Mouse (Mus musculus): ENCODE data around the gene Spg21.
A peak's percentile ranks its signal among the peaks of the same experiment; 100 is the strongest.

The Spg21 gene

GRCm38 (mm10) chr9:65479158-65479557, 18.4 kb downstream of the Spg21 start:
- DNase-seq (ENCODE audit: low spot score in 2 of 2): no peak

- DNase-seq (ENCODE audit: low spot score in 2 of 2): no peak
These were observed 19.3 kb downstream of the Spg21 start for GRCm38 (mm10) chr9:65480071-65480470.

GRCm38 (mm10) chr9:65491476-65491875, 30.7 kb downstream of the Spg21 start:
- no peak for DNase-seq (ENCODE audit: low spot score in 2 of 2)

DNA sequence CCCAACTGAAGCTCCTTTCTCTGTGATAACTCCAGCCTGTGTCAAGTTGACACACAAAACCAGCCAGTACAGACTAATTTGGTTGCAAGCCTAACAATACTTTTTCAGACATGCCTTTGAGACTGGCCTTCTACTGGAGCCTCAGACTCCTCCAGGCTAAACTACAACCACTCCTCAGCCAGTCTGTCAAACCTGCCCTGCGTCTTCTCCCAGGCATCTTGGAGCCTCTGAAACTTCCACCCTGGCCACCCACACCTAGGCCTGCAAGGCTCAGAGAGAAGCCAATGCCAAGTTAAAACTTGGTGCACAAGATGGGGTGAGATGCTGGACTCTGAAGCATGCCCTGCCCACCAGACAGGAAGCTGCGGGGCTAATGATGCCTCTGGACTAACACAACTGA, 31.6 kb downstream of the Spg21 start:
- DNase-seq (ENCODE audit: low spot score in 2 of 2): no peak

DNA sequence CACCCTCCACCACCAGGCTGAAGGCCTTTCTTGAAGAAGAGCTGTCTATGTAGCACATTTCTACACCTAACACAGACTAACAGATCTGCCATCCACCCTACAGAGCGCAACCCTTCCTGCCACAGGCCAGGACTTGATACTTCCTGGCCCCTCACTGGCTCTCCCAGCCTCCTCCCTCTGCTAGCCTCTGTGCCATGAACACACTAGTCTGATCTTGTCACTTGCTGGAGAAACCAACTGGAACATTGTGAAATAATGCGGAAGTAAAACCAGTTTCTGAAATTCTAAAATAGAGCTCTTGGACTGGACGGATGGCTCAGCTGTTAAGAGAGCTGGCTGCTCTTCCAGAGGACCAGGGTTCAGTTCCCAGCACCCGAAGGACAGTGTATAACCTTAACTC, 32.1 kb downstream of the Spg21 start:
- no peak for DNase-seq (ENCODE audit: low spot score in 2 of 2)

DNA sequence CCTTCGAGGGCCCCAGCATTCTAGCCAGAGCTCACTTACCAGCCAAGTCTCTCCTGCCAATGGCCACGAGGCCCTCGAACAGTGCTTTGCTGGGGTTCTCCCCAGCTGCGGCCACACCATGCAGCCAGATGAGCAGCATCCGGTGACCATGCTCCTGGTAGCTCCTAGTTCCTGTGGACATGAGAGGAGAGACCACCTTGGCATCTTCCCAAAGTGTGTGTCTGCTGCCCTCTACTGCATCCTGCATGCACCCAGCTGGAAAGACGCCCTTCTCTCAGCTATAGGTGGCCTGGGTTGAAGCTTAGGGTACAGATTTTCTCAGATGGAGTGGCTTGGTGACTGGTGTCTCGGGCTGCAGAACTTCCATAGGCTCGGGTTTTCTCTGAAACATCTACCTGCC, 41.4 kb downstream of the Spg21 start:
- no peak for DNase-seq (ENCODE audit: low spot score in 2 of 2)

DNA sequence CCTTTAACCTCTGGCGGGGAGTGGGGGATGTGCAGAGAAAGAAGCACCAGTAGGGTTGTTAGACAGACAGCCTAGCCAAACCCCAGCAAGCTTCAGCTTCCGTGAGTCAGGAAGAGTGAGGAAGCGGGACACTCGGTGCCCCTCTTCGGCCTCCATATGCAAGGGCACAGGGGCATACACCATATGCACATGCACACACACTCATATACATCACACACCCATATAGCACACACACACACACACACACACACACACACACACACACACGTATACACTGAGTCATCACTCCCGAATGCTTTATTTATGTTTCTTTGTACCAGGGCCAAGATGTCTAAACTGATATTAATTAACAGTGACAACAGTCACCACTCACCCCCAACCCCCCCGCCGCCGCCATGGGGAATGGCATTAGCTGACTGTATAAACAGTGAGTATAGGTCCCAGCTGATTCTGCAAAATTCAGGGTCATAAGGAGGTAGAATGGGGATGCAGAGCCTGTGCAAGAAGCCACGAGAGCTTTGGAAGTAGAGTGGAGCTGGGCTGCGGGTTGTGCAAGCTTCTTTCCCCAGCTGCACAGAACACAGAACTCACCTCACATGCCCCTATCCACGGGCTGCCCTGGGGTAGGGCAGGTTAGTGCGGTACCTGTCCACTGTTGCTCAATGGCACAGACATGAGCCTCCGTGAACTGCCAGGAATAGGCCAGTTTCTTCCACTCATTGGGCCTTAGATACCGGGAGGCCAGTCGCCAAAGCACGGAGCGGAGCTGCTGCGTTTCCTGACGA, 42.2 kb downstream of the Spg21 start:
- DNase-seq (ENCODE audit: low spot score in 2 of 2): no peak

DNA sequence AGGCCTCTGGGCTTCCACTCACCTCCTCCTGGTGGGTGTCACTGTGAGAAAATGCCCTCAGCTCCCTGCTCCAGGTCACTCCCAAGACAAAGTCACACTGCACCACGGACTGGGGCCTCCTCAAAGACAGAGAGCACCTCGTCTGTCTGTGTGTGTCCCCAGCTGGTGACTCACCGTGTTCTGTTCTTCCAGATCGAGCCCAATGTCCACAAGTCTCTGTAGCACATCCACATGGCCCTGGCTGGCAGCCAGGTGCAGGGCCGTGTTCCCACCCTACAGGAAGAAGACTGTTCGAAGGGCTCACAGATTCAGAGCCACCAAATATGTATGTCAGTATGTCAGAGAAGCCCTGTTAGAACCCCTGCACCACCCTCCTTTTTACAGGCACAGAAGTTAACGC, 47.7 kb downstream of the Spg21 start:
- no peak for DNase-seq (ENCODE audit: low spot score in 2 of 2)

GRCm38 (mm10) chr9:65512520-65512919, 51.8 kb downstream of the Spg21 start:
- no peak for DNase-seq (ENCODE audit: low spot score in 2 of 2)

- DNase-seq (ENCODE audit: low spot score in 2 of 2): no peak
These were observed 53.7 kb downstream of the Spg21 start for GRCm38 (mm10) chr9:65514431-65514830.

GRCm38 (mm10) chr9:65514851-65515261, 54.1 kb downstream of the Spg21 start:
- no peak for DNase-seq (ENCODE audit: low spot score in 2 of 2)

DNA sequence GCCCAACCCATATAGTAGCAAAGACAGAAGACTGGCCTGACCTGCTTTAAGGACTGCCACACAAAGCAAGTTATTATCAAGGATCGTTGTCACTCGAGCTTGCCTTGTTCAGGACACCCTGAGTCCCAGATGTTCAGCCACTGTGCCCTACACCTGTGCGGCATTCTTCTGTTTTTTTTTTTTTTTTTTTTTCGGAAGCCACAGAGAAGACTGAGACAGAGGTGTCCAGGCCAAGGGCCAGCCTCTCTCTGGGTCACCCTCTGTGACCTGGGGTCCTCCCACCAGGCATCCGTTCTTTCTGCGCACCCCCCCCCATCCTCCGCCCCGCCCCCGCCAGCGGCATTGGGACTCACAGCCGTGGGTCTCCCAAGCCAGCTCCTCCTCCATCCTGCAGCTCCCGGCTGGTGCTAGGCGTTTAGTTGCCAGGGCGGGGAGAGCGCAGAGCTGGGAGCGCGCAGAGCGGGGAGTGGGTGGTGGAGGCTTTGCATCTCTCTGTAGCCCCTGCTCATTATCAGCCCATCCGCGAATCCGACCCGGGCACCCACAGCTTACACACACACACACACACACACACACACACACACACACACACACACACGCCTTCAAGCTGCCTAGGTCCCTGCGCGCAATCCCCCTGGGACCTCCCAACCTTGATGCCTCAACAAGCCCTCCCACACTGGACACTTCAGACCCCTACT, 59.2 kb downstream of the Spg21 start, which contains the start of gene Ankdd1a:
Gene Ankdd1a, minus strand, starts transcription at position 387 of the 698 bp plus-strand sequence.
- no peak for DNase-seq (ENCODE audit: low spot score in 2 of 2)

- no peak for DNase-seq (ENCODE audit: low spot score in 2 of 2)
These were observed 59.7 kb downstream of the Spg21 start for GRCm38 (mm10) chr9:65520505-65520876.

- peak; percentile 81 to 90 for DNase-seq (ENCODE audit: low spot score in 2 of 2)
These were observed 63.0 kb downstream of the Spg21 start for GRCm38 (mm10) chr9:65523611-65524364.

- no peak for DNase-seq (ENCODE audit: low spot score in 2 of 2)
These were observed 64.9 kb downstream of the Spg21 start for GRCm38 (mm10) chr9:65525445-65526195.

DNA sequence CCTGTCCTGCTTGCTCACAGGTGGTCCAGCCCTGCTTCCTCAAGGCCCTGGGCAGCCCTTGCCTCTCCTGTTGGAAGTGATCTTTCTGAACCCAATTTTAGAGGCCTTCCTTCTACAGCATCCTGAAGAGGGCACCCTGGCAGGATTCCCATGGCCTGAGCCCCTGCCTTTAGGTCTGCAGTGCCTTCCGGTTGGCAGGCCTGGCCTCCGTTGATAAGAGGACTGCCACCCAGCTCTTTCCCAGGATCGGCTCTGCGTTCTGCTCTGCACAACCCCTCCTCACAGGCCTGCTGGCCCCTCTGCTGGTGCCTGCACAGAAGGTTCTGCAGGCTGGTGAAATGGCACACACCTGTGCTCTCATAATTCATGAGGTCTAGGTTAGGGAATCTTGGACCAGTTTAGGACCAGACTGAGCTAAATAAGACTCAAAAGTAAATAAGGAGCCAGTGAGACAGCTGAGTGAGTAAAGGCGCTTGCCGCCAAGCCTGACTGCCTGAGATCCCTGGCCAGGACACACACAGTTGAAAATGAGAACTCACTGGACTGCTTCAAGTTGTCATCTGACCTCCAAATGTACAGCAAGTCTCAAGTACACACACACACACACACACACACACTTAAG, 67.8 kb downstream of the Spg21 start:
- DNase-seq (ENCODE audit: low spot score in 2 of 2): peak; percentile 76 to 78

DNA sequence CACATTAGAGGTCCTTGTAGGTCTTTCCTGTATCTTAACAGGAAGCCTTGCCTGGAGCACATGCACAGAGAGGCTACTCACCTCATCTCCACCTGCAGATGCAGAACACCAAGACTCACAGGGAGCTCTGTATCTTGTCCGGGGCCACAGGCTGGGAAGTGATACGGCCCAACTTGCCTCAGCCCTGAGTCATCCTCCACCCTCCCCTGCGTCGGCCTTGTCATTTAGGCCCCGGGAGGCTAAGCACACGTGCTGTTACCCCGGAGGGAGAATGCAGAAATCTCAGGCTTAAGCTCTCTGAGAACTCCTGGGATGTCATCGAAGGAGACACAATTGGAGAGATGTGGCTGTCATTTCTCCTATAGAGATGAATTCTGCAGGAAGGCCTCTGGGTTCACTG, 68.9 kb downstream of the Spg21 start:
- DNase-seq (ENCODE audit: low spot score in 2 of 2): peak in 1 of 2 experiments; percentile 68

DNA sequence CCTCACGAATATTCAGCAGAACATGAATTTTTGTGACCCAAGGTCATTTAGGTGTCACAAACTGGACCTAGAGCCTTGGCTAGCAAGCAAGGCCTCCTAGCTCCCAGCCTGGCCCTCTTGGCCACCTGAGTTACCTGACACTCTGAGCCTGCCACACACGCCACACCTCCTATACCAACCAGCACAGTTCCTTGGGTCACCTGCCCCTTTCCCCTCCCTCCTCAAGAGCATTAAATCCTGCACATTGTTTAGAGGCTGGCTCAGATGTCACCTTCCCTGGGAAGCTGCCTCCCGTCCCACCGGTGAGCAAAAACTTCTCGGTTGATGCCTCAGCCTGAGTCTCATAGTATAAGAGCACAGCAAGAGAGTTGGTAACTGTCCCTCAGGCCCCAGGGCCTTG, 70.5 kb downstream of the Spg21 start:
- no peak for DNase-seq (ENCODE audit: low spot score in 2 of 2)

DNA sequence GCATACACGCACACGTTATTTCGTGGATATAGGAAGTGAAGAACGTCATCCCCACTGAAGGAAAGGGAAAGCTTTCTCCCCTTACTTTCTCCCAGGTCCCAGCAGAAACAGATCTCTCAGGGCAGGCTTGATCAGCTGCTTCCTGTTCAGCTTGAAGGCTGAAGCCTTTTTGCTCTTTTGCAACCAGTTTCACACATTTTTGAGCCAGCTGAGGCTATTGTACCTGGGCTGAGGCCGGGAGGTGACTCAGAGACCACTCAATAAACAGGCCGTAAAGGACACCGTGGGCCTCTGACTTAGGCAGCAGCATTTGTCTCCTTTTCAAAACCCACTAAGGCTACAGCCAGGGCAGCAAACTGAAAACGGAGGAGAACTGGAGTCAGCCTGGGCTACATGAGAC, 72.2 kb downstream of the Spg21 start:
- DNase-seq (ENCODE audit: low spot score in 2 of 2): no peak

GRCm38 (mm10) chr9:65534111-65534510, 73.4 kb downstream of the Spg21 start:
- no peak for DNase-seq (ENCODE audit: low spot score in 2 of 2)

DNA sequence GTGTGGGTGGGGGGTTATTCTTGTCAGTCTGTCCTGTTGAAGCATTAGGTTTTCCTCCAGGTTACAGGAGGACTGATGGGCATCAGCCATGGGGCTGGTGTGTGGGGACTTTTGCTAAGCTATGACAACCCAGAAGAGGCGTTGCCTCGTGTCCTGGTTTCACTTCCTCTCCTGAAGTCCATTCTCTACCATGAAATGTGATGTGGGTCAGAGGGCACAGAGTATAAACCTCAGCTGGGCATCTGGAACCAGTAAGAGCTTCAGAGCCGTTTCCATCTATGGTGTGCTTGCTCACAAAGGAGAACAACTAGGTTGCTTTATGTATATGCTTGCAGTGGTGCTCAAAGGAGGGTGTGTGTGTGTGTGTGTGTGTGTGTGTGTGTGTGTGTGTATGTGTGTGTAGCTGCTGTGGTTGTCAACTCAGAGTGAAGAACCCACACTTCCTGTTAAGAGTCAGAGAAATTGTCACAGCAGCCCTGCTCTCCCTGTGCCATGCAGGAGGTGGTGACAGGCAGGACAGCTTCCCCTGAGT, 74.5 kb downstream of the Spg21 start:
- DNase-seq (ENCODE audit: low spot score in 2 of 2): peak in 1 of 2 experiments; percentile 50
